Mouse (Mus musculus) kidney, postnatal 4 days (tissue): Measurements from ENCODE around the gene Bpifb9a.
"Not testable (repeated sequence)": the region's sequence is repeated elsewhere in the genome, so short reads cannot be mapped to it uniquely, and the experiment has no call there.

ENCODE experiments used
- DNase-seq, 2 experiments: peaks; one replicate each; pipeline ENCODE4 v3.0.0; 2021; ENCODE audit warnings: mixed read lengths in 2 of 2

Bpifb9a gene

GRCm38 (mm10) chr2:154306927-154307326 is 49.3 kb downstream of the Bpifb9a start, which contains the start of gene Bpifb9b:
Gene Bpifb9b, plus strand, starts transcription at chr2:154307227.
- not testable (repeated sequence) for DNase-seq

GRCm38 (mm10) chr2:154313771-154314170 is 56.1 kb downstream of the Bpifb9a start:
- DNase-seq: not testable (repeated sequence)
